Mouse (Mus musculus): ENCODE data around the gene Trim43a. TPM values are rescaled to one million over a fixed set of nuclear protein-coding genes. Genes with fewer than 3 reads are reported as not detected.
"Not testable (repeated sequence)": the region's sequence is repeated elsewhere in the genome, so short reads cannot be mapped to it uniquely, and the experiment has no call there.

Trim43a gene
- not detected for total RNA-seq (2021)

- DNase-seq = not testable (repeated sequence)
Observed at GRCm38 (mm10) chr9:88580591-88580990, at the start of gene Trim43a. TSS of gene Trim43a (plus strand) at chr9:88580891.

GRCm38 (mm10) chr9:88534093-88534492 is 46.6 kb upstream of the Trim43a start:
- DNase-seq = no peak

GRCm38 (mm10) chr9:88539546-88540224 is 41.0 kb upstream of the Trim43a start:
- no peak for DNase-seq

GRCm38 (mm10) chr9:88542816-88543215 is 37.9 kb upstream of the Trim43a start:
- no peak for DNase-seq

- DNase-seq = peak; percentile 20
Observed at GRCm38 (mm10) chr9:88545534-88545933, 35.2 kb upstream of the Trim43a start.

GRCm38 (mm10) chr9:88546166-88546565 is 34.5 kb upstream of the Trim43a start:
- peak; percentile 59 for DNase-seq

- DNase-seq = no peak
Observed at GRCm38 (mm10) chr9:88546657-88547056, 34.0 kb upstream of the Trim43a start.

GRCm38 (mm10) chr9:88547270-88547669 is 33.4 kb upstream of the Trim43a start:
- DNase-seq = peak; percentile 40

- DNase-seq = peak; percentile 50
Observed at GRCm38 (mm10) chr9:88547851-88548613, 32.7 kb upstream of the Trim43a start, which contains the start of gene Zfp949. TSS of gene Zfp949 (plus strand) at chr9:88548020.

- DNase-seq = no peak
Observed at GRCm38 (mm10) chr9:88548614-88548945, 32.1 kb upstream of the Trim43a start.

GRCm38 (mm10) chr9:88553071-88553470 is 27.6 kb upstream of the Trim43a start:
- DNase-seq = no peak

GRCm38 (mm10) chr9:88558146-88558545 is 22.5 kb upstream of the Trim43a start:
- no peak for DNase-seq

GRCm38 (mm10) chr9:88561476-88561875 is 19.2 kb upstream of the Trim43a start:
- not testable (repeated sequence) for DNase-seq

- not testable (repeated sequence) for DNase-seq
Observed at GRCm38 (mm10) chr9:88570471-88570870, 10.2 kb upstream of the Trim43a start.

- DNase-seq = not testable (repeated sequence)
Observed at GRCm38 (mm10) chr9:88593708-88594107, 13.0 kb downstream of the Trim43a start.

GRCm38 (mm10) chr9:88599206-88600162 is 18.8 kb downstream of the Trim43a start:
- peak; percentile 100 for DNase-seq

GRCm38 (mm10) chr9:88625803-88626514 is 45.3 kb downstream of the Trim43a start:
- not testable (repeated sequence) for DNase-seq

- DNase-seq = not testable (repeated sequence)
Observed at GRCm38 (mm10) chr9:88638125-88638524, 57.4 kb downstream of the Trim43a start.

Data from heart, postnatal 4 days (tissue).